Mouse (Mus musculus): ENCODE data around the gene Snx9. TPM values are rescaled to one million over a fixed set of nuclear protein-coding genes. Genes with fewer than 3 reads are reported as not detected.

The Snx9 gene
- polyA plus RNA-seq, 1 experiment from 2014 or later, result 91.4 TPM

- Histone ChIP-seq H3K4me3 (ENCODE audit: low read depth, low read length) (no peak overlapping the region), H3K4me2 (replicated peaks; ENCODE audit: low read depth) (no peak overlapping the region), H3K9ac (ENCODE audit: low read depth, low read length) (no peak overlapping the region), H3K27ac (ENCODE audit: low read depth, low read length) (no peak overlapping the region), H3K36me3 (ENCODE audit: control insufficient read depth, insufficient read depth) (peaks cover 3% of the 10 kb centered on the region; the same call in 1 of the 2 replicates), H3K4me1 (replicated peaks; ENCODE audit: control insufficient read depth, insufficient read depth, low read length) (peaks cover 6% of the 10 kb centered on the region; the same call in 1 of the 2 replicates), H3K27me3 (replicated peaks; ENCODE audit: control insufficient read depth, insufficient read depth, low read length) (no peaks in the 10 kb centered on the region), H3K9me3 (ENCODE audit: control insufficient read depth) (no peaks in the 10 kb centered on the region)
- ATAC-seq, result no peak
- no peak for TF ChIP-seq CTCF (IDR thresholded peaks at IDR 0.05; ENCODE audit: low read depth)
- 76% methylated on average over 14 of the region's 14 CpGs for WGBS
These were observed 95.1 kb downstream of the Snx9 start for GRCm38 (mm10) chr17:5936276-5936675.

- no peak overlapping the region for H3K27ac ChIP-seq (ENCODE audit: low read depth, low read length)
- no peak overlapping the region for H3K9ac ChIP-seq (ENCODE audit: low read depth, low read length)
- H3K4me1 ChIP-seq (replicated peaks; ENCODE audit: control insufficient read depth, insufficient read depth, low read length), result peaks cover 6% of the 10 kb centered on the region; the same call in 1 of the 2 replicates
- H3K4me3 ChIP-seq (ENCODE audit: low read depth, low read length), result no peak overlapping the region
- no peaks in the 10 kb centered on the region for H3K36me3 ChIP-seq (ENCODE audit: control insufficient read depth, insufficient read depth)
- H3K4me2 ChIP-seq (replicated peaks; ENCODE audit: low read depth), result no peak overlapping the region
- no peak for ATAC-seq
- no peak for TF ChIP-seq CTCF (IDR thresholded peaks at IDR 0.05; ENCODE audit: low read depth)
- no peaks in the 10 kb centered on the region for H3K27me3 ChIP-seq (replicated peaks; ENCODE audit: control insufficient read depth, insufficient read depth, low read length)
- 59% methylated on average over 2 of the region's 2 CpGs for WGBS
- H3K9me3 ChIP-seq (ENCODE audit: control insufficient read depth), result no peaks in the 10 kb centered on the region
These were observed 96.3 kb downstream of the Snx9 start for GRCm38 (mm10) chr17:5937441-5937840.

- Histone ChIP-seq H3K36me3 (ENCODE audit: control insufficient read depth, insufficient read depth) (no peaks in the 10 kb centered on the region), H3K27me3 (replicated peaks; ENCODE audit: control insufficient read depth, insufficient read depth, low read length) (no peaks in the 10 kb centered on the region), H3K9ac (ENCODE audit: low read depth, low read length) (no peak overlapping the region), H3K4me3 (ENCODE audit: low read depth, low read length) (no peak overlapping the region), H3K4me1 (replicated peaks; ENCODE audit: control insufficient read depth, insufficient read depth, low read length) (0 out of 2 replicates have a peak, but pooled peaks cover 2% of the 10 kb centered on the region), H3K27ac (ENCODE audit: low read depth, low read length) (no peak overlapping the region), H3K4me2 (replicated peaks; ENCODE audit: low read depth) (no peak overlapping the region), H3K9me3 (ENCODE audit: control insufficient read depth) (no peaks in the 10 kb centered on the region)
- no peak for ATAC-seq
- no peak for TF ChIP-seq CTCF (IDR thresholded peaks at IDR 0.05; ENCODE audit: low read depth)
- WGBS, result 69% methylated on average over 12 of the region's 12 CpGs
These were observed 98.7 kb downstream of the Snx9 start for GRCm38 (mm10) chr17:5939871-5940270.

- Histone ChIP-seq H3K27me3 (replicated peaks; ENCODE audit: control insufficient read depth, insufficient read depth, low read length) (no peaks in the 10 kb centered on the region), H3K4me3 (ENCODE audit: low read depth, low read length) (peak overlapping the region; percentile 78), H3K36me3 (ENCODE audit: control insufficient read depth, insufficient read depth) (no peaks in the 10 kb centered on the region), H3K27ac (ENCODE audit: low read depth, low read length) (no peak overlapping the region), H3K4me2 (replicated peaks; ENCODE audit: low read depth) (peak overlapping the region; percentile 84), H3K9ac (ENCODE audit: low read depth, low read length) (peak overlapping the region; percentile 31; the same call in 1 of the 2 replicates), H3K4me1 (replicated peaks; ENCODE audit: control insufficient read depth, insufficient read depth, low read length) (0 out of 2 replicates have a peak, but pooled peaks cover 2% of the 10 kb centered on the region), H3K9me3 (ENCODE audit: control insufficient read depth) (no peaks in the 10 kb centered on the region)
- WGBS, result under 1% methylated on average over 34 of the region's 38 CpGs
- peak; percentile 85 for TF ChIP-seq CTCF (IDR thresholded peaks at IDR 0.05; ENCODE audit: low read depth)
- ATAC-seq, result peak; percentile 83
These were observed 99.7 kb downstream of the Snx9 start for GRCm38 (mm10) chr17:5940792-5941191.

GRCm38 (mm10) chr17:5941230-5942043 lies 100.3 kb downstream of the Snx9 start, which contains the start of gene Synj2:
Gene Synj2, plus strand, starts transcription at chr17:5941280.
- Histone ChIP-seq H3K4me1 (replicated peaks; ENCODE audit: control insufficient read depth, insufficient read depth, low read length) (no peaks in the 10 kb centered on the region), H3K4me2 (replicated peaks; ENCODE audit: low read depth) (peak within 1 kb of the TSS; percentile 84), H3K27ac (ENCODE audit: low read depth, low read length) (peak within 1 kb of the TSS; percentile 86), H3K9me3 (ENCODE audit: control insufficient read depth) (no peaks in the 10 kb centered on the region), H3K9ac (ENCODE audit: low read depth, low read length) (peak within 1 kb of the TSS; percentile 71), H3K27me3 (replicated peaks; ENCODE audit: control insufficient read depth, insufficient read depth, low read length) (no peaks in the 10 kb centered on the region), H3K36me3 (ENCODE audit: control insufficient read depth, insufficient read depth) (no peaks in the 10 kb centered on the region), H3K4me3 (ENCODE audit: low read depth, low read length) (peak within 1 kb of the TSS; percentile 78)
- ATAC-seq, result peak; percentile 63
- TF ChIP-seq CTCF (IDR thresholded peaks at IDR 0.05; ENCODE audit: low read depth), result peak; percentile 12; the same call in 1 of the 2 replicates
- WGBS, result 0% methylated on average over 47 of the region's 52 CpGs

GRCm38 (mm10) chr17:5942156-5942555 lies 101.0 kb downstream of the Snx9 start:
- peak; percentile 53 for ATAC-seq
- TF ChIP-seq CTCF (IDR thresholded peaks at IDR 0.05; ENCODE audit: low read depth), result no peak

More at GRCm38 (mm10) chr17:5942156-5942555, 101.0 kb downstream of the Snx9 start:
- peak overlapping the region; percentile 84 for H3K4me2 ChIP-seq (replicated peaks; ENCODE audit: low read depth)
- WGBS, result 32% methylated on average over 3 of the region's 3 CpGs
- no peaks in the 10 kb centered on the region for H3K27me3 ChIP-seq (replicated peaks; ENCODE audit: control insufficient read depth, insufficient read depth, low read length)
- H3K9me3 ChIP-seq (ENCODE audit: control insufficient read depth), result no peaks in the 10 kb centered on the region
- H3K27ac ChIP-seq (ENCODE audit: low read depth, low read length), result no peak overlapping the region
- peak overlapping the region; percentile 78; the same call in 1 of the 2 replicates for H3K4me3 ChIP-seq (ENCODE audit: low read depth, low read length)
- no peaks in the 10 kb centered on the region for H3K4me1 ChIP-seq (replicated peaks; ENCODE audit: control insufficient read depth, insufficient read depth, low read length)
- H3K9ac ChIP-seq (ENCODE audit: low read depth, low read length), result no peak overlapping the region
- no peaks in the 10 kb centered on the region for H3K36me3 ChIP-seq (ENCODE audit: control insufficient read depth, insufficient read depth)

Measured in intestine, postnatal 0 days (tissue).